Mouse (Mus musculus) layer of hippocampus, postnatal 25 days (tissue): ENCODE measurements at regions not wholly inside any gene's neighbourhood (a gene's known extent, or its start where the extent isn't known, plus 50 kb on each side); places are given as distances from the start of the nearest gene placed in this dataset.

ENCODE experiments used
- DNase-seq, 2 experiments: peaks; one replicate each; pipeline ENCODE4 v3.0.0; 2022; ENCODE audit warnings: mixed read lengths in 2 of 2, low spot score in 1 of 2; ENCODE audit errors: extremely low spot score in 1 of 2

DNA sequence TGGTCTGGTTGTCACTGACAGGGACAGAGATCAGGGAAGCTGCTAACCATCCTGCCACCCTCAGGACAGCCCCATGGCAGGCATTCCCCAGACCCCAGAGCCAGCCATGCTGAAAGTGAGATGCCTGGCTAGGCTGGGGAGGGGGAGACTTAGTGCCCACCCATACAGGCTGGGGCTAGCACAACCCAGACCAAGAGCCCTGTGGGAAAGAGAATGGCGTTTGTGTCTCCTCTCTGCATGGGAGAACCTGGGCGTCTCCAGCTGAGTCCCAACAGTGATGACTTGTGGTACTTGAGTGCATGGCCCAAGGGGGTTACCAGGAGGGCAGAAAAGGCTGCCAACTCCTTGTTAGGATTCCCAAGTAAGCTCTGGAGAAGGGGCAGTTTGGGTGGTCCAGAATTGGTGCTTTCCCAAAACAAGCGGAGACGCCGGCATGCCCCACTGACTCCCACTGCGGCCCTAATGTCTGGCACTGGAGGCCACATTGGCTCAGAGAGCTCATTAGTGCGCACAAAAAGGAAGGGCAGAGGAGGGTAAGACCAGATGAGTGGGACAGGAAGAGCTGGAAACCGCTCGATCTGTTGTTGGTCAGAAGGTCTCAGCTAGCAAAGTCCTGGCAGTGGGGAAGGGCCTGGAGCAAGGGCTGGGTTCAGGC lies 332.2 kb upstream of the Npvf start:
- no peak for DNase-seq

GRCm38 (mm10) chr6:50988561-50988960 lies 334.3 kb upstream of the Npvf start:
- no peak for DNase-seq

DNA sequence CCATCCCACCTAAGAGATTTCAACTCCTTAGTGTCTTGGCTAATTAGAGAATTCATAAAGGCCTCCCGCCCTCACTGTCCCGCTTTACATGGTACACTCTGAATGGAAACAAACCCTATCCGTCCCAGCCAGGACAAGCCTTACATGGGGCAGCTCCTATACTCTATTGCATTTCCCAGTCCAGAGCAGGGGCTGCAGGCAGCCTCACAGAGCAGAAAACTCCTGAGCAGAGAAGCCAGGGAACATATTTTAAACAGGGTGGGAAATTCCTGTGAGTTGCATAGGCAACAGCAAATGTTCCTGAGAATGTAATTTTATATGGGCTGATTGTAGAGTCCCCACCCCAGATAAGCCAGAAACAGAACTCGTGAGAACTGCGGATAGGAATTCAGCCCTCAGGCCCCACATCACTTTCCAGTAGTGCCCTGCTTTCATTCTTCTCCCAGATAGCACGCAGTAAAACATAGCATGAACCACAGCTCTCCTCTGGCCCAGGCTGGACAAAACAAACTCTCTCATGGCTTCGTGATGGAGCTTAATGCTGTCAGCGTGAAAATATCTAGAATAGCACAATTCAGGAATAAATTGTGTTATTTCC lies 337.4 kb upstream of the Npvf start:
- no peak for DNase-seq

DNA sequence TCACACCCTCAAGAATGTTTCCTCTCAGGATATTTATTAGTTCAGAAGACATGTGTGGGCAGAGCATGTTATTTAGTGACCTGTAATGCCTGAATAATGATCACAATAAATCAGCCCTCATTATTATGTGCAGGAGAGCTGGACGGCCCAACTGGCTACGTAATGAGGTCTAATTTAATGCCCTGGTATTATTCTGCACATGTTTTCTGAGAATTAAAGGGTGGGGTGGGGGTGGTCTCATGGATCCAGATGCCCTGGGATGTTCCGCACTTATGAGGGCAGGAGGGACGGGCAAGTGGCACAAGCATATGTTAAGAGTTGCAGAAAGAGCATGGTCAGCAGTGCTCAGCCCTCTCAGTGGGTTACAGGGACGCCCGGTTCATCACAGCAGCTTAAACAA lies 339.7 kb upstream of the Npvf start:
- DNase-seq, result no peak

DNA sequence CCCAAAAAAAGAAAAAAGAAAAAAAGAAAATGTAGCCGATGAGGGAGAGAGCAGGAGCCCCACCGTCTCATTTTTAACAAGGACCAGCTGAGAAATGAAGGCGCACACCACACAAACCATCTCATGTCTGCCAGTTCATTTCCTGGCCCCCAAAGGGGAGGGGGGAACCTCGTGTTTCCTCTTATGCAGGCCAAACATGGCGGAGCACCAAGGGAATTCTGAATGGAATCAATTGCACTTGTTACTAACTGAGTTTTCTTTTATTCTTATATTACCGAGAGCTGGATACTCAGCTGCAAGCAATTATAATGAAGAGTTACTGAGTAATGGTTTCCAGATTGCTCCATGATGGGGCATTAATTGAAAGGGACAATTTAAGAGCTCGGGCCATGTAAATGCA lies 348.5 kb upstream of the Npvf start:
- DNase-seq, result no peak

GRCm38 (mm10) chr6:51006074-51006591 lies 351.9 kb upstream of the Npvf start:
- no peak for DNase-seq

- DNase-seq, result no peak
Measured at GRCm38 (mm10) chr6:51009526-51010340, 355.5 kb upstream of the Npvf start.

DNA sequence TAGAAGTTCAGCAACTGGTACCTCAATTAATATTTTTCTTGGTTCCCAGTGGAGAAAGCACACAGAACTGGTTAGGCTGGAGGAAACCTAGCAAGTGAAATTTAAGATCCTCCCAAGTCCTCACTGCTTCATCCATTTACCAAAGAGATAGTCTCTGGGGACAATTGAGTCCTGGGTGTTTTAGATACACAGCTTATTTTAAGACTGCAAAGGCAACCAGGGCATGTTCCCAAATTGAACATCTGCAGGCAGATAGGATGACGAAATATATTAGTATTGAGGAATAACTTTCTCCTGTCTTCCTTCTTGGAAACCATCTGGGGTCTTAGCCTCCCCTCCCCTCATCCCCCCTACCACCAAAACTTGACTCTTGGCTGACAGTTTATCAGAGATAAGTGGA lies 356.3 kb upstream of the Npvf start:
- no peak for DNase-seq

- DNase-seq, result no peak
Measured at GRCm38 (mm10) chr6:51012086-51012830, 358.0 kb upstream of the Npvf start.

DNA sequence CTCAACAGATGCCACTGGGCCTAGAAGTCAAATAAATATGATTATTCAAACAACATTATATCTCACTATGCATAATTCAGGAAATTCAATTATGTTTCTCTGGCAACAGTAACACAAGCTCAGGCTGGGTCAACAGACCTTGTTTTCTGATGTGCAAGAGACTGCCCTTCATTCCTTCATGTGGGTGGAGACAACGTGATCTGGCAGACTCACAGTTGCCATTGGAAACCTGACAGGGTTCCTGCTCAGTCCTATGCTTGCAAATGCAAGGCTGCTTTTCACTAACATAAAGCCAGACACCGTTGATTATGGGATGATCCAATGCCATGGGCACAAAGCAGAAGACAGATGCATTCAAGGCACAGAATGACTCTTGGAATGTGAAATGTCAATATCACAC lies 361.5 kb upstream of the Npvf start:
- no peak for DNase-seq

DNA sequence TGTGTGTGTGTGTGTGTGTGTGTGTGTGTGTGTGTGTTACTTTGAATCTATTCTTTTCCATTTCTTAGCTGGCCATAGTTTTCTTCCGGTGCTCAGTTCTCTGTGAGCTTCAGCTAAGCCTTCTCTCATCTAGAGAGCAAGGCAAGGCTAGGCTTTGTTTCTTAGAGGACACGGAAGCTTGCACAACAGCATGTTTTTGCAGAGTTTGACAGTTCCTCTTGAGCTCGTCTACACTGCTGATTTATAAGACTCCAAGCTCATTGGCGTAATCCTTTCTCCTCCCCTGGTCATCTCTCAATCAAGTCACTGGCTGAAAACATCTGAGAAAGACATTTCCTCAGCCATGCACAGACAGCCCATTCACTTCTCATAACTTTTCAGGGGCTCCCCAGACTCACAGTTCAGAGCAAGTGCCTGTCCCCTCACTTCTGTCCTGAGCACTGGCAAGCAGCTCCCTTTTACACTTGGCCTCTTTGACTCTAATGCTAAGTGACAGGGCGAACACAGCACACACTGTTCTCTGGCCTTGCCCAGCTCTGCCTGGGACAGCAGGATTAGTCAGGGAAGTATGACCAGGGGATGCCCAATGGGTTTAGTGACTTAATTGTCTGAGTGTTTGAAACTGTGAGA lies 362.3 kb upstream of the Npvf start:
- DNase-seq, result no peak

GRCm38 (mm10) chr6:51017260-51017999 lies 363.2 kb upstream of the Npvf start:
- no peak for DNase-seq

DNA sequence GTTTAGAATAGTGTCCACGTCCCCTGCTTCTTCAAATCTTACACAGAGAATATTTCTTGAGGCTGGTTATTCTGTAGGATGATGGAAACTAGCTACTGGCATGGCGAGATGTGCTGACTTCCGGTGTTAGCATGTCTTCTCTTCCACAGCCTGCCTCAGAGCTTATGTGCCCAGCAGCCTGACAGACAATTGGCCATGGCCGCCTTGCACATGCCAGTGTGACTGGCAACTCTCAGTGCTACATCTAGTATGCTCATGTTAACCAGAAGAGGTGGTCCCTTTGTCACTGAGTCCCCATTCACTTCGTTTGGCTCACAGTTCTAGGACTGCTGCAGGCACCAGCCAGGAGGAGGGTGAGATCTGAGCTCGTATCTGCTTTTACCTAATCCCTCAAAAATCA lies 367.0 kb upstream of the Npvf start:
- no peak for DNase-seq

- DNase-seq, result no peak
Measured at GRCm38 (mm10) chr6:51023361-51023760, 369.1 kb upstream of the Npvf start.

GRCm38 (mm10) chr6:51024756-51025155 lies 370.5 kb upstream of the Npvf start:
- no peak for DNase-seq

- DNase-seq, result no peak
Measured at GRCm38 (mm10) chr6:51025411-51025810, 371.2 kb upstream of the Npvf start.

DNA sequence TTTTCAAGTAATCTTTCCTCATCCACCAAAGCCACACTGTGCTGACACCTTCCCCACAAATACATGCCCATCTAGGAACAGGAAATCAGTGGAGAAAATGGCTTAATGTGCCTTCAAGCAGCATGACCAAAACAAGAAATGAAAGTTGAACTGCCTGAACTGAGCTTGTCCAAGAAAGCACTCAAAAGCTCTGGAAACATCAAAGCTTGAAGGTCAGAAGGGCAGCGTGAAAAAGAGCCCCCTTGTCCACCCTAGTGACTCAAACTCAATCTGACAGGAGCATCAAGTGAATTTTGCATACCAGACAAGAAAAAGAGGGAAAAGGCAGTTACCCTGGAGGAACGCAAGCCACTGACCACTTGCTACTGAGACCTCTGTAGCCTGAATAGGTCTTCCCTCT lies 373.1 kb upstream of the Npvf start:
- no peak for DNase-seq

DNA sequence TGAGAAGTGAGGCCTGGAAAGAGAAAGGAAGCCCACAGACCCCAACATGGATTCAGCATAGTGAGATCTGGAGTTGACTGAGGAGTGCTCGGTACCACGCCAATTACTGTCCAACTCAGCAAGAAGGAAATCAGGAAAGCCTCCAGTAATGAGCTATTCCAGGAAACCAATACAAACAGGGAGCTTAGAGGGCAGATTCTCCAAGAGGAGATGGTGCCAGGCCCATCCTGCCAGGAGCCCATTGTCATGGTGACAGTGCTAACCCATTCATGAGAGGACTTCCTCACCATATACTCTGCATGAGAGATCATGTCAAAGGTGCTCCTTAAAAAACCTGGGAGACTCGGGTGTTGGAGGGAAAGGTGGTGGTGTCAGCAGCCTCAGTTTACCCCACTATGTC lies 375.3 kb upstream of the Npvf start:
- DNase-seq, result no peak

DNA sequence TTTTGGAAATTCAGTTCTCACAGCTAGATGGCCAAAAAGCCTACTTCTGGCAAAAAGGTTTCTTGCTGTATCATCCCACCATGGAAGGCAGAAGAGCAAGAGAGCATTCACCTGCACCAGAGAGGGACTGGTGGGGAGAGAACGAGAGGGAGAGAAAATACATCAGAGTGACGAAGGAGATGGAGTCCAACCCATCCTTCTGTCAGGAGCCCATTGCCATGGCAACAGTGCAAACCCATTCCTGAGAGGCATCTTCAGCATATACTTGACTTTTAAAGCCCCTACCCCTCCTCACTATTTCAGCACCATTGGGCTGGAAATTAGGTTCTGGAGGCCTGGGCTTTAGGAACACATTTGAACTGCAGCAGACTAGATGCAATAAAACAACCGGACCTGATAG lies 375.7 kb upstream of the Npvf start:
- DNase-seq, result no peak

GRCm38 (mm10) chr6:51033835-51034234 lies 379.6 kb upstream of the Npvf start:
- DNase-seq, result no peak
